Mouse (Mus musculus): ENCODE results near the gene Mpl.

Gene Mpl

DNA sequence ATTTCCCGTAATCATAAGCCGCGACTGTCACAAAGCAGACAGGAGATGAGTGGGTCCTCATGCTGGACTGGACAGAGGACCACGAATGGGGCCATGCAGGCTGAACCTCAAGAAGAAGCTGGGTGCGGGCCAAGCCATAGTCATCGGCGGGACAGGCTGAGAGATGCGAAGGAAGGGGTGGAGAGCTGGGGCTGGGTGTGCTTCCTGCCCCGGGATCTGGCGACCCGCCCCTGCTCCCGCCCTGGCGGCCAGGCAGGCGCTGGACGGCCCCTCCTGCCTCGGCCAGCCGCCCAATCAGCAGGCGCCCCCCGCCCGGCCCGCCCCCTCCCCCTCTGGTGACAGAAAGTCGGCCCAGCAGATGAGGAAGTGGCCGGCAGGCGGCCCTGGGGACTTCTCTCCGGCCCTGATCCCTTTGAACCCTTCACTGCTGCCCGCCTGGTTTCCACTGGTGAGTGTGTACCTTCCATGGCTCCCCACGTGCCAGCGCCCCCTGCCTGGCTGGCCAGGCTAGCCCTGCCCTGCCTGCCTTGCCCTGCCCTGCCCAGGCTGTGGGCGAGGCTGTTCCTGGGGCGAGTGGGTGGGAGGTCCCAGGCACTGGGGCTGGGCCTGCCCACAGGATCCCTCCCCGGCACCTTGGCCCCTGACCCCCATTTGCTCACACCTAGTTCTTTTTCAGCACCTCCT, 29.4 kb downstream of the Mpl start, which contains the start of gene Elovl1:
Elovl1 (plus strand) TSS at position 326 of the 684 bp plus-strand sequence.
- WGBS = 10% methylated on average over 29 of the region's 31 CpGs

DNA sequence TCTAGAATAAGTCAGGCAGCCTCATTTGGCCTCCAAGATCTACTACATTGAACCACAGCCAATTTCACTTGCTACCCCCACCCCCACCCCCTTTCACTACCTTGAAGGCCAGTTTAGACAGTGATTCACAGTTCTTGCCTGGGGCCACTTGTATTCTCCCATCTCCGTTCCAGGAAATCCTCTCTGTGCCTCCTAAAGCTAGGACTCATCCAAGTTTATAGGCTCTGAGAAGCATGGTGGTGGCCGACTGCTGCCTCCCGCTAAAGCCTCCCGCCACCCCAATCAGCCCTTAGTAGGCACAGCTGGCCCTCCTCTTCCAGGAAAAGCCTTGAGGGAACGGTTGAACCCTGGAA, 29.9 kb downstream of the Mpl start:
- 25% methylated on average over 5 of the region's 5 CpGs for WGBS

DNA sequence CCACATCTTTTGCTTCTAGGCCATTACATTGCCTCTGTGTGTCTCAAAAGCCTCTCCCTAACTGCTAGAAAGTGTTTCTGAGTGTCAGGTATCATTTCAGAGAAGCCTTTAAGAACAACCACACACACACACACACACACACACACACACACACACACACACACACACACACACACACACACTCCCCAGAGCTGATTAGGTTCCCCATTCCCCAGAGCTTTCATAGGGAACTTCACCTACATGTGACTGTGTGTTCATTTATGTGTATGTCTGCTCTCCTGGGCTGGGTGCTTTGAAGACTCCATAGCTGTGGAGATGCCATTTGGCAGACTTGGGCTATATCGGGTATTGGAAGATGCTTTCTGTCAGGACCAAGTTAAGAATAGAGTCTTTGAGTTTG, 31.9 kb downstream of the Mpl start:
- 51% methylated on average over 1 of the region's 1 CpGs for WGBS

DNA sequence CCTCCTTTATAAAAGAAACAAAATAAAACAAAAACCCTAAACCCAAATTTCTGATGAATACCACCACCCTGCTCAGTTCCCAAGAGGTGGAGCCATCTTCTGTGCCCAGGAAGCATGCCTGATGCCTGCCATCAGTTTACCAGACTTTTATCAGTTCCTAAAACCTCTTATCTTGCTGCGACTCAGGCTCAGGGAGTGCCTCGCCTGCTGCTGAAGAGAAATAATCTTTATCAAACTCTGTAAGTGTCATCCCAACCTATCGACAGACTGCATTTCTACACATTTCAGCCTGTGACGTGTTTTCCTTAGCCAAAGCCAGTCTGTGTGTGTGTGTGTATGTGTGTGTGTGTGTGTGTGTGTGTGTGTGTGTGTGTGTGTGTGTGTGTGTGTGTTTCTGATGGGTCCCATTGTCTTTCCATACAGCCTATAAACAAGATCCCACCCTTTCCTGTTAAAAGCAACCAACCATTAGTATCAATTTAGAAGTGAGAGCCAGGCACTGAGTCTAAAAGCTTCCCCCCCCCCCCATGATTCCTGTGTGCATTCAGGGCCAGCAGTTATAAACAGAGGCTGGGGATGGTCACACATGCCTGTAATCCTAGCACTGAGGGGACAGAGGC, 32.7 kb downstream of the Mpl start:
- WGBS = 82% methylated on average over 4 of the region's 4 CpGs

DNA sequence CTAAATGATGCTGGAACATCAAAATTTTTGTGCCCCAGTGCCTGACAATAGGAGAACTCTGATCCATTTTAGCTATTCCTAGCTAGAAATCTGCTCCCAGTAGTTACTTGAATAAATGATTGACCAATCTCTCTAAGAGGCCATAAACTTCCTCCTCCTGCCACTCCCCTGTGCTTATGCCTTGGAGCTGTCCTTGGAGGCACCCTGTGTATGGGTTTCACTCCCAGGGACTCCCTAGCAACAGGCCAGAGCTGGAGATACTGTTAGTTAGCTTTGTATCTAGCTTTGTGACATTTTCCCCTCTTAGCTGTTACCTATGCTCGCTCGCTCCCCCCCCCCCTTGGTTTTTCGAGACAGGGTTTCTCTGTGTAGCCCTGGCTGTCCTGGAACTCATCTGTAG, 35.9 kb downstream of the Mpl start:
- WGBS = 96% methylated on average over 3 of the region's 3 CpGs

DNA sequence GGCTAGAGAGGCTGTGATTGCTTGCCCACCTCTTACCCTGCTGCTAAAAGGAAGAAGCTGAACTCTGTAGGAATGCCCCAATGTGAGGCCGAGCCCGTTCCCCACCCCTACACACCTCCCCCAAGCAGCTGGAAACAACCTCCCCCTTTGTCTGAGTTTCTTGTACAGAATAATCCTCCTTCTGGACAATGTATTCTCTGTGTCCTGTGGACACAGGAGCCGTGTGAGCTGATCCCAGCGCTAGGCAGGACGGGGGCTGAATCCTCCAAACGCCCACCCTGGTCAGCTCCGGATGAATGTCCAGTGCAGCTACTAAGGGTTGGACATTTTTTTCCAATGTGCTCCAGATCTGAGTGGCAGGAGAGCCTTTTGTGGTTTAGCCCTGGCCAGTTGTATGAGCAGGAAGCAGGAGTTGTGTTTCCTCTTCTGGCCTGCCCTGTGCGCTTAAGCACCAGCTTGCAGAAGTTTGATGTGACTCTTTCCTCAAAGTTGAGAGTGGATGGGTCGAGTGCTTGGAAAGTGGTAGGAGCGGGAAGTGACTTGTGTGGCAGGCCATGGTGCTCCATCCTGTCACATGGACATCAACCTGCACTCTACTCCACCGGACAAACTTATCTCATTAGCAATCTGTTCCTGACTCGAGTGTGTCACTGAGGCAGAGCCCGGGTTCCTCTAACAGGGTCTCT, 40.1 kb downstream of the Mpl start:
- WGBS = 62% methylated on average over 13 of the region's 13 CpGs

DNA sequence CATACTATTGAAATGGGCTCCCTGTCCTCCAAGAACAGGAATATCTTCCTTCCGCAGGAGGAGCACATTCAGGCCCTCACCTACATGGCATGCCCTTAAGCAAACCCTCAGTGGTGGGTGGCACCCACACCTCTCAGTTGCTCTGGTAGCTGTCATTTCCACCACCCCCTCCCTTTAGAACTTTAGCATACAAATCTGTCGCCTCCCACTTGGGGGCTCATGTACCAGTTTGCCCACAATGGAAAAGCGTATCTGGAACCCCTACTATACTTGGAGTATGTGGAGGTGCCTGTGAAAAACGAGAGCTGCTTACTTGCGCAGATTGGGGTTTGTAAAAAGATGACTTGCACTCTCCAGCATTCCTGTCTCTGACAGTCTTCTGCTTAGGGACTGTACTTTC, 41.0 kb downstream of the Mpl start:
- WGBS = 62% methylated on average over 5 of the region's 5 CpGs

DNA sequence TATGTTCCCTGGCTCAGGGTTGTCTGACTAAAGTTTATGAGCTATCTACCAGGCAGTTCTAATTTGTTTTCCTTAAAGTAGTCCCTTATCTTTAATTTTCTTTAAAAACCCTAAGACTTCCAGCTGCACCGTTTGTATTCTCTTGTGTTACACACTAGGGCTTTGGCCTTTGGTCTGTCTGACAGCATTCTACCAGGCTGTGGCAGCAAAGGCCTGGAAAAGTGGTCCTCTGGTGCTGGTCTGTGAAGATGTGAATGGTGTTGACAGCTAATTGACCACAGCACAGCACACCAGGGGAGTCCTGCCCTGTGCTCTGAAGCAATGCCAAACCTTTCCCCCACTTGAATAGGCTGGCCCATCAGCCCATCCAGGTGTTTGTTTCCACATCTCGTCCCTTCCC, 41.5 kb downstream of the Mpl start:
- 63% methylated on average over 2 of the region's 2 CpGs for WGBS

DNA sequence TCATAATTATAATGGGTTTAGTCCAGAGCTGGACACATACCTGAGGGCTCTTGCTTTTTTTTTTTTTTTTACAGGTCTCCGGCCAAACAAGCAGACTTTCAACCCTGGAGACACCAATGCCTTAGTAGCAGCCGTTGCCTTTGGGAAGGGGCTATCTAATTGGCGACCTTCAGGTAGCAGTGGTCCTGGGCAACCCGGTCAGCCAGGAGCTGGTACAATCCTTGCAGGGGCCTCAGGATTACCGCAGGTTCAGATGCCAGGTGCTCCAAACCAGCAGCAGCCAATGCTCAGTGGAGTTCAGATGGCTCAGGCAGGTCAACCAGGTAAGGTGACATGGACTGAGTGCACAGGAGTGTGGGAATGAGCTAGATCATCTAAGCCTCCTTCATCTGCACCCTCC, 43.8 kb downstream of the Mpl start:
- 95% methylated on average over 5 of the region's 5 CpGs for WGBS

DNA sequence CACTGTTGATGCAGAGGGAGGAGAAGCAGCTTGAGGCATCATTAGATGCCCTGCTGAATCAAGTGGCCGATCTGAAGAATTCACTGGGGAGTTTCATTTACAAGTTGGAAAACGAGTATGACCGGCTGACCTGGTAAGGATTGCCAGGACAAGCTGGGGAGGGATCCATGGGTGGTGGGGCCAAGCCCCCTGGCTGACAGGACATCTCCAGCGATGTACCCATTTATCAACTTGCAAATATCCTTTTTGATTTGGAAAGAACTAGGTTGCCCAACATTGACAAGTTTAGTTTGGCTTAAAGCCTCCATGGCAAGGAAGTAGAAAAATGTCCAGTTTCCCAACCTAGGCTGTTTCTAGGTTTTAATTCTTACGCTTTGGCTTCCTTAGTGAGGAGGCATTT, 46.4 kb downstream of the Mpl start:
- WGBS = 89% methylated on average over 5 of the region's 5 CpGs

DNA sequence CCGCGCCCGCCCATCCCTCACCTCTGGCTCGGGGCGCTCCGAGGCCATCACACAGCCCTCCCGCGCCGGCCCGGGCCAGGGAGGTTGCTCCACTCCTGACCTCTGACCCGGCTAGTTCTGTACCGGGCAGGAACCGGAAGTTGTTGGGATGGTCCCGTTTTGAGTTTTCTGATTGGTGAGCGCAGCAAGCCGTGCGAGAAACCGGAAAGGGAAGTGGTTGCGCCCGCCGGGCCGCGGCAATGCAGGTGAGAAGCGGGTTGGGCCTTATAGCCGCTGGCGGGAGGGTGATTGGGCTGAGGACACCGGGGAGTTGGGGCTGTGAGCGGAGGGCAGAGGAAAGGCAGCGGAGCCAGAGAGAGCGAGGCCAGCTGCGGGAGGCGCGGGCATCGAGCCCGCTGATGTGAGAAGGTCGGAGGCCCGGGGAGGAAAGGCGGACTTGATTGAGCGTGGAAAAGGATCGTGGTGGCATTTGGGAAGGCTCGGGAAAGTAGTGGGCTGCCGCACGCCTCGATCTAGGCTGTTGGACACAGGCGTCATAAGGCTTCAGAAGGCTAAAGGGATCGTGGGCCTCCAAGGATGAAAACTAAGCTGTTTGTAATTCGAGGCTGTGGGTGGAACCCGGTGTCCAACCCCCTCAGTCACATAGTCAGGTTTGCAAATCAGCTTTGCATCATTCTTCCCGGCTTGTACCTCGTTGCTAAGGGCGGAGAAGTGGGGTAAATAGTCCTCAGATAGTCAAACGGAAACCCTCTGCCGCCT, 48.0 kb downstream of the Mpl start, which contains the start of the genes Szt2 and Med8:
Szt2 (minus strand) TSS at position 132 of the 759 bp plus-strand sequence.
Med8 (plus strand) TSS at position 196 of the 759 bp plus-strand sequence.
- under 1% methylated on average over 53 of the region's 53 CpGs for WGBS

DNA sequence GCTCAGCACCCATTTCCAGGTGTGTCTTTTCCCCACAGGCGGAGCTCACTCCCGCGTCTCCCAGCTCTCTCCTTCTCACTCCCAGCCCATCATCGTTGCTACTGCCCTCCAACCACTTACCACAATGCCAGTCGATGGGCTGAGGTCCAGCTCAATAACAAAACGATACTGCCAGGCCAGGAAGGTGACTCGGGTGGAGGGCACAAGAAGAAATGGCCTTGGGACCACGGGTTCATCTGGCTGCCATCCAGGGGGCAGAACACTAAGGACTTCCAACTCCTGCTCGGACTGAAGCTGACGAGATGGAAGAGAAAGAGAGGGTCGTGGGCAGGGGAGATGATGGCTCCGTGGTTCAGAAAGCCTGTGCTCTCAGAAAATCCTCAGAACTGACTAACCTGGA, 54.6 kb downstream of the Mpl start:
- 90% methylated on average over 12 of the region's 12 CpGs for WGBS

DNA sequence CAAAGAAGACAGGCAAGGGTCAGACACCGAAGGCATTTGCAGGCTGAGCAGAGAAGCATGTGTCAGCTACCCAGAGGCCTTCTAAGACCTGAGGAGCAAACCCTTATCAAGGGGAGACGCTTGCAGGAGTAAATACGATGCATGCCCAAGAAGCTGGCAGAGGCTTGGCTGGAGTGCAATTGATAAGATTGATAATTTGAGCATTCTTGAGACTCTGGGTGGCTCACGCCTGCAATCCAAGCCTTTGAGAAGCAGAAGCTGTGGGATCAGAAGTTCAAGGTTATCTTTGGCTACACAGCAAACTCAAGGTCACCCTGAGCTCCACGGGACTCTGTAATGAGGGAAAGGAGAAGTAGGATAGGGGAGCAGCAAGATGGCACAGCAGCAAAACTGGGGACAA, 55.4 kb downstream of the Mpl start:
- WGBS = 98% methylated on average over 5 of the region's 5 CpGs

DNA sequence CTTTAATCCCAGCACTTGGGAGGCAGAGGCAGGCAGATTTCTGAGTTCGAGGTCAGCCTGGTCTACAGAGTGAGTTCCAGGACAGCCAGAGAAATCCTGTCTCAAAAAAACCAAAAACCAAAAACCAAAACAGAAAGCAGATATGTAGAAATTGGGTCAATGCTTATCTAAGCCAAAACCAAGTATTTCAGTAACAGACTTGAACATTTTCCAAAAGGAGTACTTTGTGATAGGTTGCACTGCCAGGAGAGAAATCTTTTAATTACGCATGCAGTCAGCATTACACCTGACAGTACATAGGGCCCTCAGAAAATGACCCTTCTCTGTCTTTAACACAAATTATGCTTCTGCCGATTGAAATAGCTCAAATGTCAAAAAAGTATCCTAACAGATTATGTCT, 55.9 kb downstream of the Mpl start:
- WGBS = 95% methylated on average over 3 of the region's 3 CpGs

DNA sequence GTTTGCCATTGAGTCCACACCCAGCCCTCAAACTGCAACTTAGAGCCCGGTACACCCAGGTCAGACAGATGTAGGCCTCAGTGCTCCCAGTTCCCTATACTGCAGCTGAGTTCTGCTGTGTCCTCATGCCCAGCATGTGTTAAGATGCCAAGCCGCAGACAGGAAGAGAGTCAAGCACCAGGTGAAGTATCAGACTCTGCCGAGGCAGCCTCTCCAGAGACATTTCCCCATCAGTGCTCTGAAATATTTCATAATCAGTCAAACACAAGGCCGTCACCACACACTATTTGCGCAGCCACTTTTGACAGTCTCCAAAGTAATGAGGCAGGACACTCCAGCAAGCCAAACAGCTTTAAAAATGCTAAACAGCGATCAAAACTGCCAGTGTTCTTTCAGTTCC, 58.9 kb downstream of the Mpl start:
- 95% methylated on average over 6 of the region's 6 CpGs for WGBS

DNA sequence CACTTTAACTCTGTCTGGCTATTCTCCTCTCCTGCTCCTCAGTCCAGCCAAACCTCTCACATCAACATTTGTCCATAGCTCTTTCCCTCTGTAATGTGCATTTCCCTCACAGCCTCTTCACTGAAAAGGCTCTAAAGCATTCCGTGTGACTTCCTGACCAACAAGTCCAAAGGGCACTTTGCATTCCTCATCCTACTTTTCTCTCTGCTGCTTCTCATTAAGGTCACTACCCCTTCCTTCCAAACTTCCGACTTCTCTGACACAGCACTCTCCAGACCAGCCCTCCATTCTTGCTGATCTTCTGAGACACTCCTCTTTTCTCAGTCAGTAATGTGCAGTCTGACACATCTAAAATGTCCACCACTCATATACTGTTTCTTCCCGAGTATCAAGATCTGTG, 60.9 kb downstream of the Mpl start:
- 84% methylated on average over 3 of the region's 3 CpGs for WGBS

DNA sequence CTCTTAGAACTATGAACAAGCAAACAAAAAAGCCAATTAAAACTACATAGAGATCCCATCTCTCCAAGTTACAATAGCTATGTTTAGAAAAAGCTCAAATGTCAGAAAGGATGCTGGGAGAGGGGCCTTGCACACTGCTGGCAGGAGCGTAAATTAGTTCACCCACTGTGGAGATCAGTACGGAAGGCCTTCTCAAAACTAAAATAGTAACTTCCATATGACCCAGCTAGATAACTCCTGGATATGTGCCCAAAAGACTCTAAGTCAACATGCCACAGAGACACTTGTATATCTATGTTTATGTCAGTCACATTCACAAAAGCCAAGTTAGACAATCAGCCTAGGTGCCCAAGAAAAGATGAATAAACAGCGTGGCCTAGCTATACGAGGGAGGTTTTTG, 62.0 kb downstream of the Mpl start:
- 80% methylated on average over 4 of the region's 4 CpGs for WGBS

DNA sequence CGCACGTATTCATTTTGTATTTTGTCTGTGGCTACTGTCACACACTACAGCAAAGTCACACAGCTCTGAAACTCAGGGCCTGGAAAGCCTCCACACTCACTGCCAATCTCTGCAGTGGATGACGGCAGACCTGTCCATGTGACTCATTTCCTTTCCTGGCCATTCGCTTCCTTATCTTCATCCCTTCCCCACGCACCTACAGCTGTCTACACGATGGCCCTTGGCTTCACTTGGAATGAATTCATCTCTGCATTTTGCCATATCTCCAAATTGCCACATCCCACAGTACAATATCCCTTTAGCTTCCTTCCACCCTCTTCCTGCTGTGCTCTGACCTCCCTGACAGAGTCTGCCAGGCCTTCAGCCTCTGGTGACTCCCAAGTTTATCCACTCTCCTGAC, 62.8 kb downstream of the Mpl start:
- WGBS = 84% methylated on average over 6 of the region's 6 CpGs
